Mouse (Mus musculus): Measurements from ENCODE around the gene Gm38392.
"Not testable (repeated sequence)": the region's sequence is repeated elsewhere in the genome, so short reads cannot be mapped to it uniquely, and the experiment has no call there.

Gm38392 gene

GRCm38 (mm10) chr3:88276529-88277143, 10.4 kb downstream of the Gm38392 start:
- no peak for DNase-seq (ENCODE audit: low spot score)

GRCm38 (mm10) chr3:88276121-88276520, 10.9 kb downstream of the Gm38392 start:
- no peak for DNase-seq (ENCODE audit: low spot score)

DNA sequence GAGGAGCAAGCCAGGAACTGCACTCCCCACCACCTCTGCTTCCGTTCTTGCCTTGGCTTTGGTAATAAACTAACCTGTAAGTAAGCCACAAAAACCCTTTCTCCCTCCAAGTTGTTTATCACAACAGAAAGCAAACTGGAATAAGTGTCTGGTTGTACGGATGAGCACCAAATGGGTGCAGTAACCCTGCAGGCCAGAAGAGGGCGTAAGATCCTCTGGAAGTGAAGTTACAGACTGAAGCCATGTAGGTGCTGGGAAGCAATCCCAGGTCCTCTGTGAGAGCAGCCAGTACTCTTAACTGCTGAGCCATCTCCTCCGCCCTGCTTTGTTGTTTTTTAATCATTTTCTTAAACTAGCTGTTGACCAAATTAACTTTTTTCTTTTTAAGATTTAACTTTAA, 13.0 kb downstream of the Gm38392 start:
- DNase-seq (ENCODE audit: low spot score) = no peak

DNA sequence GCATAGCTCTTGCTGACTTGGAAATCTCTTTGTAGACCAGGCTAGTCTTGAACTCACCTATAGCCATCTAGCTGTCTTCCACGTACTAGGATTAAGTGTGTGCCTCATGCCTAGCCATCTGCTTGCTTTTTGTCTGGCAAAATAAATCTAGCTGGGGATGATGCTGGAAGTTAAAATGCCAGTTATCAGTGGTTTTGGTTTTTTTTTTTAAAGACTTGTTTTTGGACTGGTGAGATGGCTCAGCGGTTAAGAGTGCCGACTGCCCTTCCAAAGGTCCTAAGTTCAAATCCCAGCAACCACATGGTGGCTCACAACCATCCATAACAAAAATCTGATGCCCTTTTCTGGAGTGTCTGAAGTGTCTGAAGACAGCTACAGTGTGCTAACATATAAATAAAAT, 15.2 kb downstream of the Gm38392 start:
- no peak for DNase-seq (ENCODE audit: low spot score)

GRCm38 (mm10) chr3:88271298-88271697, 15.7 kb downstream of the Gm38392 start:
- DNase-seq (ENCODE audit: low spot score) = not testable (repeated sequence)

GRCm38 (mm10) chr3:88268991-88269390, 18.0 kb downstream of the Gm38392 start:
- DNase-seq (ENCODE audit: low spot score) = no peak

GRCm38 (mm10) chr3:88268014-88268413, 19.0 kb downstream of the Gm38392 start:
- DNase-seq (ENCODE audit: low spot score) = not testable (repeated sequence)

DNA sequence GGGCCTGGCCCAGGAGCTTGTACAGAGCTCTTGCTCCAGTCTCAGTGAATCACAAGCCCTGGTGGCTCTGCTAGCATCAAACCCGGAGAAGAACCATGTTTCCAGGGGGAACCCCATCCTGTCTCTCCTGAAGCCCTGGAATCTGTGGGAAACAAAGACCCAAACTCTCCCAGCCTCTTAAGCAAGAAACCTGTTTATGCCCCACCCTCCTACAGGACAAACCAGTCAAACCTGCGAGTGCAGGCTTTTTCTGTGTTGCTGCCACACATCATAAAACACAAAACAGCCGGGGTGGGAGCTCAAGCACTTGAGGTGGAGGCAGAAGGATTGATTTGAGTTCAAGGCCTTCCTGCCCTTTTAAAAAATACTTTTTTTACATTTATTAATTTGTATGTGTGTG, 24.7 kb downstream of the Gm38392 start:
- no peak for DNase-seq (ENCODE audit: low spot score)

GRCm38 (mm10) chr3:88256382-88256781, 30.6 kb downstream of the Gm38392 start:
- no peak for DNase-seq (ENCODE audit: low spot score)

DNA sequence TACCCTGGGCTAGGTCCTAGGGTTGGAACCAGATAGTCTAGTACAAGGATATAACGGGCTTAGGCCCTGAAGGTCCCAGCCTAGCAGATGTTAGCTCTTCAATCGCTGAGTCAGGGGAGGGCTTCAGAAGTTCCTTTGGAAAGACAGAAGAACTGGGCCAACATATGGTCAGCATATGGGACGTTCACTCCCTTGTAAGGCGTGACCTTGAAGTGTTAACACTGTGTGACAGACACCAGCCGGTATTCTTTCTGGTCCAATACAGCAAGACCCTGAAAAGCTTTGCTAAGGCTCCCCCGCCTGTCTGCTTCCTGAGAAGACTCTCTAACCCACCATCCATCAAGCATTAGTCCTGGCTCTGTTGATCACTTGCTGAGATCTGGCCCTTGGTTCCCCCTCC, 31.1 kb downstream of the Gm38392 start:
- DNase-seq (ENCODE audit: low spot score) = no peak

DNA sequence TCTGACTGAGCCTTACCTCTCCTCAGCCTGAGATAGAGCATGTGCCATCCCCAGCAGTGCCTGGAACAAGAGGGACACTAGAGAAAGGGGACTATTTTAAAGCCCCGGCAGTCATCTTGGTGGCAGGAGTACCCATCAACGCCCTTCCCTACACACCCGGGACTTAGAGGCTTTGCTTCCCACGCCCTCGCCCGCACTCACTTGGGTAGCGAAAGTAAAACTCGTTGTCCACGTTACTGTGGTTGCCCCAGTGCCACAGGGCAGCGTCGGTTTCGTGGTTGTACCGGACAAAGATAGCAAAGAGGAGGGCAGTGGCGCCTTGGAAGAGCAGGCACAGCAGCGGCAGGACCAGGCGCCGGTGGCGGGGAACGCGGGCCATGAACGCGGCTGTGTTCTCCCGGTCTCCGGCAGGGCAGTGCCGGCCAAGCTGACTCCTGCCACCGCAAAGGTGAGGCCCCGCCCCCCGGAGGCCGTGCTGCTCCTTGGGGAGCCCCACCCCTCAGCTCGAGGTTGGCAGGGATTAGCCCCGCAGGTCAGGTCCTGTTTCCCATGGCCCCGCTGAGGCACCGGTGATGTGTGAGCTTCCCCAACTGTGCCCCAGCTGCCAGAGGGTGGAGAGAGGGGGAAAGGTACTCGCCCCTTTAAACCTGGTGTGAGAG, 32.6 kb downstream of the Gm38392 start, which contains the start of gene Rhbg:
TSS of gene Rhbg (minus strand) at position 442 of the 659 bp plus-strand sequence.
- peak; percentile 32 for DNase-seq (ENCODE audit: low spot score)

DNA sequence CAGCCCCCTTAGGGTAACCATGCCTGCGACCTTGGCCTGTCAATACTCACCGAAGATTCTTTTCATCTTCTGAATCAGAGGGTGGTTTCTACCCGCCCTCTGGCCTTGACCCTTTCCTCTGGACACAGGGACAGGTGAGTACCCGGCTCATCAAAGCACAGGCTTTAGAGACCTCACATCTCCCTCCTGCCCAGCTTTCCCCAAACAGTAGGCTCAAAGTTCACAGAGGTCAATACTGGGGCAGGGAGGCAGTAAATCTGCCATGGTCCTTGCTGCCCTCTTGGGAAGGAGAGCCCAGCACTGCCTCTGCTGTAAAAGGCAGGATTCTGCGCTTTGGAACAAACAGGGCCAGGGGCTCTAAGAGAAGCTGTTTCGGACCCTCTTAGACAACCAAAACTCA, 34.3 kb downstream of the Gm38392 start:
- DNase-seq (ENCODE audit: low spot score) = no peak

- peak; percentile 46 for DNase-seq (ENCODE audit: low spot score)
These were observed 38.6 kb downstream of the Gm38392 start for GRCm38 (mm10) chr3:88248406-88248805.

GRCm38 (mm10) chr3:88247666-88248065, 39.3 kb downstream of the Gm38392 start:
- DNase-seq (ENCODE audit: low spot score) = no peak

DNA sequence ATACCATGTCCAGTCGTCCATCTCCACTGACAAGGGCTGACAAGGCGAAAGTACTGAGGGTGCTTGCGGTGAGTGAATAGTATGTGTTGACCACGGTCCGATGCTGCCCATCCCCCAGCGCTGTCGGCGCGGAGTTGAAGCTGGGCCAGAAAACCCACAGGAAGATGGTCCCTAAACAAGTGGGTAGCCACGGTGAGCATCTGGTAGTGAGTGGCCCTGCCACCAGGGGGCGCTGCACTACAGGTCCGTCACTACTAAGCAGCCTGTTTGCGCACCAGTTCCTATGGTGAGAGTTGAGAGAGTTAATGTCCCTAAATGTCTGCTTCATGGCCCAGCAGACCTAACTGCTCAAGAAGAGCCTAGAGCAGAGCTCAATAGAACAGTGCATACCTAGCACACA, 41.2 kb downstream of the Gm38392 start:
- peak; percentile 32 for DNase-seq (ENCODE audit: low spot score)

GRCm38 (mm10) chr3:88244071-88244470, 42.9 kb downstream of the Gm38392 start:
- DNase-seq (ENCODE audit: low spot score) = no peak

GRCm38 (mm10) chr3:88242531-88242930, 44.5 kb downstream of the Gm38392 start:
- DNase-seq (ENCODE audit: low spot score) = no peak

DNA sequence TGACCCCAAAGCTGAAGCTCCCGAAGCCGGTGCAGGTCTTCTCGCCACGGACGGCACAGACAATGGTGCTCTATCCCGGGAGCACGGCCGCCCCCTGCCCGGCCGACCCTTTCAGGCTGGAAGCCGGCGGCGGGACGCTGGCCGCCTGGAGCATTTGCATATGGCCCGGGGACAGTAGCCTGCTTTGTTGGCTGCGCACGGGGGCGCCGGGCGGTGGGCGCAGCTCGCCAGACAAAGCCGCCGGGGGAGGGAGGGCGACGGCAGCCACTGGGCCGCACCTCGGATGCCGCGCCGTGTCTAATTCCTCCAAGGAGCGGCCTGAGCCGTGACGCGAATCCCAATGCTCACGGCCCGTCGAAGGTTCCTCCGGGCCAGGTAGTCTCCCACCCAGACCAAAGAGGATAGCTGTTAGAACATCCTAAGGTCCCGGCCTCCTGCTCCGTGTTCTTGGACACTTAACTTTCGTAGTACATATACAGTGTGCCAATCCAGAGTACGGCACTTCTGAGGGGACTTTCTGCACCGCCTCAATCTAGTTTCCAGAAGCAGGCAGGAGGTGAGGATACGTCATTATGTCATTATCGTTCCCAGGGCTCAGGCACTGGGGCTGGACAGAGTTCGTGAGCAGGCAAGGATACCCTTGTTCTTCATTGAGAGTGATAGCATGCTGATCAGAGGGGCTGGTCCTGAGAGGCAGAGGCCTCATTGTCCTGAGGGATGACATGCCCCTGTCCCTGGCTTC, 45.8 kb downstream of the Gm38392 start:
- DNase-seq (ENCODE audit: low spot score) = no peak

GRCm38 (mm10) chr3:88239446-88239845, 47.6 kb downstream of the Gm38392 start:
- no peak for DNase-seq (ENCODE audit: low spot score)

DNA sequence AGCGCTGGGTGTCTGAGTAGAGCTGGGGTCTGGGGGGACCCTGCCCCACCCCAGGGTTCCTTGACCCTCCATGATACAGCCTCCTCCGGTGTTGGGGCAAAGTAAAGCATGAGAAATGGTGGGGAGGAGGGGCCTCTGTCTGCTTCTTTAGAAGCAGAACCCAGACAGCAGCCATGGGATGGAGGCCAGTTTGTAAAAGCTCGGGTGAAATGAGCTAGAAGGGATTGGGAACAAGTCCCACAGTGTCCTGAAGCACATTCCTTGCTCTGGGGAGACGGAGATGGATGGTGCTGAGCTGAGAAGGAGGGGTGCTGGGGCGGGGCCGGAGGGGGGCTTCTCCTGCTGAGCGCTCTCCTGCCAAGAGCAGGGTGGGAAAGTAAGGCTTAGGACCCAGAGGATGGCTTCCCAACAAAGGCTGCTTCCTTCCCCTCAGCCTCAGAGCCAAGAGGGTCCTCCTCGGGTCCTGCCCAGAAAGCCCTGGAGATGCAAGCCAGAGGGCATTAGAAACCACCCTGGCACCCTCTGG, 48.1 kb downstream of the Gm38392 start:
- DNase-seq (ENCODE audit: low spot score) = no peak

- no peak for DNase-seq (ENCODE audit: low spot score)
These were observed 49.3 kb downstream of the Gm38392 start for GRCm38 (mm10) chr3:88237556-88238194.

DNA sequence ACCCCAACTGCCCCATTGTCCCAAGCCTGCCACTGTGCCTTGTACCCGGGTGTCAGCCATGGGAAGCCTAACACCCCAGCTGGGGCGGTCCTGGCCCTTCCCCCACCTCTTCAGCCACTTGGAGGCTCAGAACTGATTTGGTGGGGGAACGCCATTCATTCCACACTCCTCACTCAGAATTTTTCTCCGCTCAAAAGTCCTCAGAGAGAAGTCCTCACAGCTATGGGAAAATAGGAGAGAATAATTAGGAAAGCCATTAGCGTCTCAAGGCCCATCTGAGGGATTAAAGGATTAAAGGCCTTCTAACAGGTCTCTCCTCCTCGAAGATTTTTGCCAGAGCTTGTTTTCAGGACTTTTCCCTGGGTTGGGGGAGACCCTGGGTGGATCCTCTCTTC, 49.9 kb downstream of the Gm38392 start:
- DNase-seq (ENCODE audit: low spot score) = no peak
